Mouse (Mus musculus): Measurements from ENCODE around the gene Dock10.

- TF ChIP-seq POLR2A (IDR thresholded peaks at IDR 0.05; ENCODE audit: borderline replicate concordance, low read depth, low read length) = no peak
- TF ChIP-seq CTCF (IDR thresholded peaks at IDR 0.05; ENCODE audit: low read depth, low read length) = no peak
Measured at GRCm38 (mm10) chr1:80659465-80660245, 98.7 kb downstream of the Dock10 start.

All from bone marrow macrophage, adult 2 months (primary cell).